Mouse (Mus musculus): ENCODE results near the gene Hoxa3. TPM values are rescaled to one million over a fixed set of nuclear protein-coding genes. Genes with fewer than 3 reads are reported as not detected.
A peak's percentile ranks its signal among the peaks of the same experiment; 100 is the strongest.

The Hoxa3 gene
- polyA plus RNA-seq (2014; fragmentation: Nextera tagmentation; extraction: Ambion mirVana) = 15.5 and 16.0 TPM in 2 replicates

DNA sequence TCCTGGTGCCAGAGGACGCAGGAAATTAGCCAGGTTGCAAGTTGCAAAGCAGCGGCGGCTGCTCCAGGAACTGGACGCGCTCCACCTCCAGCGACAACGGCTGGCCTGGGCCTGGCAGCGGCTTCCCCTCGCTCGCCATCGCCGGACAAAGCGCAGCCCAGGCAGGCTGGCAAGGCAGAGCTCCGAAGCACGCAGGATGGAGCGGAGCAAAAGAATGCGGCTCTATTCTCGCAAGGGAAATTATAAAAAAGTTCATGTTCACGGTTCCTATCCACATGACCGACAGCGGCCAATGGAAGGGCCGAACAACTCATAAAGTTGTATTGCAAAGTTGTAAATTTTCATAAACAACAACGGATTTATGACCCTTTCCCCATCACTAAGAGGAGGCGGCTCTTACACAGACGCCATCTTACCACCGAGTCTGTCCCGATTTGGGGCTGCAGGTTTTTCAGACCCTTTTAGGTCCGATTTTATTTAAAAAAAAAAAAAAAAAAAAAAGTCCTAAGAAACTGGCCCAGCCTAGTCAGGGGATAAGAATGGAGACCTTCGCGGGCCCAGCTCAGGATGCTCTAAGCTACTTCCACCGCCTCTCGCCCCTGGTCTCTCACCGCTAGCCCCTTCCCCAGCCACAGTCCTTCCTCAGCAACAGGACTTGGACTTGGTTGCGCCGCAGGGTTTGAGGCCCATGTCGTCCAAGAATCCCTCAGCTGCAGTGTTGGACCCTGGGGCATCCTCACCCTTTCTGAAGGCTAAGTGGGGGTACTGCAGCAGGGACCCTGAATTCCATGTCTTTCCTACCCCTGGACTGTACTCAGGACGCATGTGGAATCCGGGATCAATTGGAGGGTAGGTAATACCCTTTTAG is at the start of gene Hoxa3, which contains the start of gene Gm28308:
TSS of gene Hoxa3 (minus strand) at position 218 of the 868 bp plus-strand sequence.
TSS of gene Gm28308 (minus strand) at position 221 of the 868 bp plus-strand sequence.
- WGBS = 4% methylated on average over 38 of the region's 38 CpGs
- Histone ChIP-seq H3K9ac (replicated peaks; ENCODE audit: low read depth, low read length) (peak within 1 kb of the TSS; percentile 62), H3K27ac (ENCODE audit: low read length) (peak within 1 kb of the TSS; percentile 84), H3K27me3 (ENCODE audit: control insufficient read depth, insufficient read depth, low read length) (peaks cover 42% of the 10 kb centered on the region), H3K4me2 (replicated peaks; ENCODE audit: low read depth, low read length) (peak within 1 kb of the TSS; percentile 78), H3K9me3 (ENCODE audit: control insufficient read depth, low read depth, low read length) (no peaks in the 10 kb centered on the region), H3K4me3 (ENCODE audit: low read depth, low read length) (peak within 1 kb of the TSS; percentile 47), H3K4me1 (ENCODE audit: control insufficient read depth, insufficient read depth, low read length) (0 out of 2 replicates have a peak, but pooled peaks cover 4% of the 10 kb centered on the region), H3K36me3 (ENCODE audit: control insufficient read depth, insufficient read depth, low read length) (no peaks in the 10 kb centered on the region)
- 0 out of 2 replicates have a peak, but pooled peaks have one; percentile 29 for ATAC-seq (ENCODE audit: insufficient number of reproducible peaks, insufficient read depth, low FRiP score, low read depth)

DNA sequence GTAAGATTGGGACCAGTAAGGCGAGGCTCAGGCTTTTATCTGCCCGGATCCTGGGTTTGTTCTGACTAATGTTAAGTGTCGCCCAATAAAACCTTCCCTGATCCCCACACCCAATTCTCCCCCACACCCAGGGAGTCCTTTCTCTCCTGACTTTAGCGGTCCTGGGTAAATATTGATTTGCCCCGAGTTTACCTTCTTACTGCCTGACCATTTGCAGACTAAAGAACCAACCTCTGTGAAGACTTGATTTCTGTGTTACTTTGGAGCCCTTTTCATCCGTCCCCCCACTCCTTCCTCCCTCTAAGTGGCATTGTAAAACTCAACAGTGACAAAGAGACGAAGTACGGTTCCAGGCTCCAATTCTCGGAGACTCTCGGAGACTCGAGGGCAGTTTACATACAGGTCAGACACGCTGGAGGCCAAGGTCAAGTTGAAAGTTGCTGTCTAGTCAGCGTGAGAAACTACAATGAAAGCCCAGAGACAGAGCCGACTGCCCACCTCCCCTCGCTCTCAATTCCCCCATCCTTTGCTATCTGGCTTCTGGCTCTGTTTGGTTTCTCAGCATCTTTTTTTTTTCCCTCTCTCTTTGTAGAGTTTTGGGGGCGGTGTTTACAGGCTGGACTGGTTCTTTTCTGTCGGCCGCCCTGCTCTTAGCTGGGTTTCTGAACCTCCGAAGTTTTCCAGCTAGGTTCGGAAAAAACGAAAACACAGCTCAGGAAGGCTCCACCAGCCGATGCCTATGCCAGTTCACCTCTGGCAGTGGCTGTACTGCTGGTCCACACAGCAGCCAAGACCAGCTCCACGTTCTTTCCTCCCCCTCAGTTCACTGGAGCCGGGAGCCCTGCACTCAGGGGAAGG is 49.6 kb upstream of the Hoxa3 start:
- no peak overlapping the region for H3K27ac ChIP-seq (ENCODE audit: low read length)
- H3K9me3 ChIP-seq (ENCODE audit: control insufficient read depth, low read depth, low read length) = no peaks in the 10 kb centered on the region
- H3K4me2 ChIP-seq (replicated peaks; ENCODE audit: low read depth, low read length) = no peak overlapping the region
- H3K4me1 ChIP-seq (ENCODE audit: control insufficient read depth, insufficient read depth, low read length) = 0 out of 2 replicates have a peak, but pooled peaks cover 5% of the 10 kb centered on the region
- under 1% methylated on average over 24 of the region's 24 CpGs for WGBS
- ATAC-seq (ENCODE audit: insufficient number of reproducible peaks, insufficient read depth, low FRiP score, low read depth) = no peak
- peaks cover 60% of the 10 kb centered on the region for H3K27me3 ChIP-seq (ENCODE audit: control insufficient read depth, insufficient read depth, low read length)
- no peak overlapping the region for H3K9ac ChIP-seq (replicated peaks; ENCODE audit: low read depth, low read length)
- no peak overlapping the region for H3K4me3 ChIP-seq (ENCODE audit: low read depth, low read length)
- no peaks in the 10 kb centered on the region for H3K36me3 ChIP-seq (ENCODE audit: control insufficient read depth, insufficient read depth, low read length)

DNA sequence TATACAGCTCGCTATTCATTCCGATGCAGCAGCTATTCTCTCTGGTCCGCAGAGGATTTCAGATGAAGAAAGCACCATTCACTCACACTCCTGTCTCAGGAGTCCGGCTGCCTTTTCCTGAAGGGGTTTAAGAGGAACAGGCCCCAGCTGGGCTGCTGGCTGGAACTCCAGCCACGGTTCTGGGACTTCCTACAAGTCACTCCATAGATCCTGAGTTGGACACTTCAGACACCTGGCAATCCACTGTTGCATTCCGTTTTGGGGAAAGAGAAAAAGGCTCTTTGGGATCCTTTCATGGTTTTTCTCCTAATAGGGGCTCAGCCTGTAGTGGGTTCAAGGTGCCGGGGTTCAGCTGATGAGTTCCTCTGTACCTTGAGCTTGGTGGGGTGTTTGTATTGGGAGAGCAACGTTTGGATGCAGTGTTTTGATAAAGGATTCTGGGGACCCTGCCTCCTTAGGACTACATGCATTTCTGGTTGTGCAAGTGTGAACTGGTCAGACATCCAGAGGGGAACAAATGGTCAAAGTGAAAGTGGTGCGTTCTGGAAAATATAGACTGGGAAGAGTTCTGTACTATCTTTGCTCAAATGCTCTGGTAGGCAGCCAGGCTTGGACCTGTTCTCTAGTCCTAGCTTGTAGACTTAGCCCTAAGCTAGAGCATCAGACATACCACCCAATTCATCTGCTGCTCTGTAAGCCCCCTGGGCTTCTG is 48.8 kb upstream of the Hoxa3 start:
- peaks cover 60% of the 10 kb centered on the region for H3K27me3 ChIP-seq (ENCODE audit: control insufficient read depth, insufficient read depth, low read length)
- WGBS = 5% methylated on average over 9 of the region's 9 CpGs
- ATAC-seq (ENCODE audit: insufficient number of reproducible peaks, insufficient read depth, low FRiP score, low read depth) = no peak

DNA sequence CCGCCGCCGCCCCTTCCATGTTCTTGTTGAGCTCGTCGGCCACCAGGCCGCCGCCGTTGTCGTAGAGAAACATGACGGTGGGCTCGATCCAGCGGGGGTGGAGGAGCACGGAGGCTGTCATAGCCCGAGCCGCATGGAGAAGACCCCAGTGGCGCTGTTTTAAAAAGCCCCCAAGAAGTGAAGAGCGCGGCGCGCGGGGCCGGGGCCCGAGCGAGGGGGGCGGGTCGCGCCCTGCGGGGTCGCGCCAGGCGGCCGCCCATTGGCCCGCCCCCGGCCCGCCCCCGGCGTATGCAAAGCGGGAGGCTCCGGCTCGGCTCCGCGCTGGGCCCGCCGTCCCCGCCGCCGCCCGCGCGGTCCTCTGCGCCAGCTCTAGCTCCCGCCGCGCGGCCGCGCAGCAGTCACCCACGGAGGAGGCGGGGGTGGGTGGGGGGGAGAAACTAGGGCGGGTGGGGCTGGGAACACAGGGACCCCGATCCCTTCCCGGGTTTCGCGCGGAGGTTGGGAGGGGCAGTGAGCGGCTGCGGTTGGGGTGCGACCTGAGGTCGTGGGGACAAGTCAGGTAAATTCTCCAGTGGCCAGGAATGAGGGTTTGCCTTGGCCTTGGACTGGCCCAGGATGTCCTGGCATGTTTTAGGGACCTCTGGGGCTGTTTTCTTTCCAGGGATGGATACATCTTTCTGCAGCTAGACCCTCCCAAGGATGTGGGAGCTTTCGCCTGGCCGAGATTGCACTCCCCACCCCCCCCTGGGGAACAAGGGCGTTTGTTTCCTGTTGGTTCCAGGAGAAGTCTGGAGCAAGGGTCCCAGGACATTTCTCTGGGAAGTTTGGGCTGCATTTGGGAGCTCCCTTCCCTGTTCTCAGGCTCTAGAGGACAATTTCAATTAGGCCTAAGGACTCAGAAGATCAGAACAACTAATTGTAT is 47.8 kb upstream of the Hoxa3 start, which contains the start of gene Hoxa13:
TSS of gene Hoxa13 (minus strand) at position 227 of the 922 bp plus-strand sequence.
- H3K27me3 ChIP-seq (ENCODE audit: control insufficient read depth, insufficient read depth, low read length) = peaks cover 58% of the 10 kb centered on the region
- no peak within 1 kb of the TSS for H3K9ac ChIP-seq (replicated peaks; ENCODE audit: low read depth, low read length)
- no peak within 1 kb of the TSS for H3K27ac ChIP-seq (ENCODE audit: low read length)
- H3K4me2 ChIP-seq (replicated peaks; ENCODE audit: low read depth, low read length) = peak within 1 kb of the TSS; percentile 64
- no peaks in the 10 kb centered on the region for H3K9me3 ChIP-seq (ENCODE audit: control insufficient read depth, low read depth, low read length)
- ATAC-seq (ENCODE audit: insufficient number of reproducible peaks, insufficient read depth, low FRiP score, low read depth) = 0 out of 2 replicates have a peak, but pooled peaks have one; percentile 23
- no peaks in the 10 kb centered on the region for H3K36me3 ChIP-seq (ENCODE audit: control insufficient read depth, insufficient read depth, low read length)
- 1% methylated on average over 32 of the region's 72 CpGs for WGBS
- H3K4me1 ChIP-seq (ENCODE audit: control insufficient read depth, insufficient read depth, low read length) = 0 out of 2 replicates have a peak, but pooled peaks cover 5% of the 10 kb centered on the region
- H3K4me3 ChIP-seq (ENCODE audit: low read depth, low read length) = peak within 1 kb of the TSS; percentile 20

More for the DNA sequence above, 48.8 kb upstream of the Hoxa3 start:
- Histone ChIP-seq H3K4me1 (ENCODE audit: control insufficient read depth, insufficient read depth, low read length) (0 out of 2 replicates have a peak, but pooled peaks cover 5% of the 10 kb centered on the region), H3K4me3 (ENCODE audit: low read depth, low read length) (no peak overlapping the region), H3K27ac (ENCODE audit: low read length) (no peak overlapping the region), H3K9ac (replicated peaks; ENCODE audit: low read depth, low read length) (no peak overlapping the region), H3K36me3 (ENCODE audit: control insufficient read depth, insufficient read depth, low read length) (no peaks in the 10 kb centered on the region), H3K4me2 (replicated peaks; ENCODE audit: low read depth, low read length) (no peak overlapping the region), H3K9me3 (ENCODE audit: control insufficient read depth, low read depth, low read length) (no peaks in the 10 kb centered on the region)

DNA sequence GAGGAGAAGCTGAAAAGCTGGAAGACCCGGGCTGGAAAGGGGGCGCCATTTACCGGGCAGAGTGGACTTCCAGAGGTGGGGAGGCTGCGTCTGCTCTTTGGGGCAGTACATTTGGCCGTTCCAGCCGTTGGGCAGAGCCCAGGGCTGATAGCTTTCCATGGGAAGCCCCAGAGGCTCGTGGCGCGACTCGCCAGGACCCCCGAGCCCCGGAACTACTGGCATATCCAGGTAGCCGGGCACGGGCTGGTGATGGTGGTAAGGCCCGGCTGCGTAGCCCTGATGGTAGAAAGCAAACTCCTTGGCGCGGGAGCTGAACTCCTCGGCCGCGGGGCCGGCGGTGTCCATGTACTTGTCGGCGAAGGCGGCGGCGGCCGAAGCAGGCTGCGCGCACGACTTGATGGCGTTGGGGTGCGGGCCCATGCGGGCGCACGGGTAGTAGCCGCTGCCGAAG is 46.7 kb upstream of the Hoxa3 start:
- under 1% methylated on average over 39 of the region's 39 CpGs for WGBS
- Histone ChIP-seq H3K9me3 (ENCODE audit: control insufficient read depth, low read depth, low read length) (no peaks in the 10 kb centered on the region), H3K4me1 (ENCODE audit: control insufficient read depth, insufficient read depth, low read length) (0 out of 2 replicates have a peak, but pooled peaks cover 5% of the 10 kb centered on the region), H3K36me3 (ENCODE audit: control insufficient read depth, insufficient read depth, low read length) (no peaks in the 10 kb centered on the region), H3K27ac (ENCODE audit: low read length) (no peak overlapping the region), H3K4me2 (replicated peaks; ENCODE audit: low read depth, low read length) (peak overlapping the region; percentile 64), H3K4me3 (ENCODE audit: low read depth, low read length) (peak overlapping the region; percentile 20), H3K9ac (replicated peaks; ENCODE audit: low read depth, low read length) (no peak overlapping the region), H3K27me3 (ENCODE audit: control insufficient read depth, insufficient read depth, low read length) (peaks cover 57% of the 10 kb centered on the region)
- no peak for ATAC-seq (ENCODE audit: insufficient number of reproducible peaks, insufficient read depth, low FRiP score, low read depth)

DNA sequence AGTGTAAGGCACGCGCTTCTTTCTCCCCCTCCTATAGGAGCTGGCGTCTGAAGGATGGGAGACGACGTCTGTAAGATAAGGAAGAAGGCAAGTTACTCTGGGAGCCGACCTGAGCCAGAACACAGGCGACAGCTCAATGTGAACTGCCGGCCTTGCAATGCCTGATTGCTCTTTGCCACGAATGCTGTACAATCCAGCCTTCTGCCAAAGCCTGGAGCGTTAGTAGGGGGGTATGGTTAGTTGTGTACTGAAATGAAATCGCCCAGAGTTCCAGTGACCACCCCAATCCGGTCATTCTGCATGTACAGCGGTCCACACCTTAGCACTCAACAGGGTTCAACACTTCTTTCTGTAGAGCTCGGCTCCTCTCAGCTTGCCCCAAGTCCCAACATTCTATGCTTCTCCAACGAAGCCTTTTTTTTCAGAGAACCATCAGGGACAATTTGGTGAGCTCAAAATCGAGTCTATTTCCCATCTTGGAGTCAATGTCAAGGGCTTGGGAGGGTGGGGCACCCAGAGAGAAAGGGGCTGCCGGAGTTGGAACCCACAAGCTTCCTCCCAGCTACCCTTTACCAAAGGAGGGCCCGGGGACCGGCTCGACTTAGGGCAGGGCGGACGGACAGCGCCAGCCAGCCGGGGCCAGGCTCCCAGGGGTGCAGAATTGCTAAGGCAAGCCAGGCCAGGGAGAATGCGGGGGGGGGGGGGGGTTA is 46.1 kb upstream of the Hoxa3 start:
- H3K36me3 ChIP-seq (ENCODE audit: control insufficient read depth, insufficient read depth, low read length) = no peaks in the 10 kb centered on the region
- H3K9me3 ChIP-seq (ENCODE audit: control insufficient read depth, low read depth, low read length) = no peaks in the 10 kb centered on the region
- ATAC-seq (ENCODE audit: insufficient number of reproducible peaks, insufficient read depth, low FRiP score, low read depth) = no peak
- 2% methylated on average over 24 of the region's 25 CpGs for WGBS
- no peak overlapping the region for H3K4me2 ChIP-seq (replicated peaks; ENCODE audit: low read depth, low read length)
- H3K4me3 ChIP-seq (ENCODE audit: low read depth, low read length) = peak overlapping the region; percentile 20; the same call in 1 of the 2 replicates
- peaks cover 52% of the 10 kb centered on the region for H3K27me3 ChIP-seq (ENCODE audit: control insufficient read depth, insufficient read depth, low read length)
- H3K9ac ChIP-seq (replicated peaks; ENCODE audit: low read depth, low read length) = no peak overlapping the region
- H3K27ac ChIP-seq (ENCODE audit: low read length) = no peak overlapping the region
- H3K4me1 ChIP-seq (ENCODE audit: control insufficient read depth, insufficient read depth, low read length) = 0 out of 2 replicates have a peak, but pooled peaks cover 5% of the 10 kb centered on the region

DNA sequence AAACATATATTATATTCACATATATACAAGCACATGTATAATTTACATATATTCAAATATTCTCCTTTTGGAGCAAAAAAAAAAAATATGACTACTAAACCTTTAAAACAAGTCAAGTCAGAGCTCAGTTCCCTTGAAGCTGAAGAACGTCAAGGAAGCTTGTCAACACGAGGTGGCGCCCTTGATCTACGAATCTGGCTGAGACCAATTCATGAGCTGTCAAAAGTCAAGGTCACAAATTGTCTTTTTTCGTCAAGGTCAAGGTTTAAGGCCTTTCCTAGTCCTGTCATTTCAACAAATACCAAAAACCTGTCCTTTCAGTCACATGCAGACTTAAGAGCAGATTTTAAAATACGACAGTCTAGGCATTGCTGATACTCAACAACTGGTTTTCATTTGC is 43.8 kb upstream of the Hoxa3 start:
- no peak overlapping the region for H3K4me2 ChIP-seq (replicated peaks; ENCODE audit: low read depth, low read length)
- 0% methylated on average over 6 of the region's 6 CpGs for WGBS
- no peaks in the 10 kb centered on the region for H3K9me3 ChIP-seq (ENCODE audit: control insufficient read depth, low read depth, low read length)
- no peak for ATAC-seq (ENCODE audit: insufficient number of reproducible peaks, insufficient read depth, low FRiP score, low read depth)
- H3K27me3 ChIP-seq (ENCODE audit: control insufficient read depth, insufficient read depth, low read length) = peaks cover 46% of the 10 kb centered on the region
- H3K4me1 ChIP-seq (ENCODE audit: control insufficient read depth, insufficient read depth, low read length) = 0 out of 2 replicates have a peak, but pooled peaks cover 5% of the 10 kb centered on the region
- no peaks in the 10 kb centered on the region for H3K36me3 ChIP-seq (ENCODE audit: control insufficient read depth, insufficient read depth, low read length)
- H3K4me3 ChIP-seq (ENCODE audit: low read depth, low read length) = no peak overlapping the region
- no peak overlapping the region for H3K27ac ChIP-seq (ENCODE audit: low read length)
- no peak overlapping the region for H3K9ac ChIP-seq (replicated peaks; ENCODE audit: low read depth, low read length)

Measured in stomach, embryonic 14.5 days (tissue).